Mouse (Mus musculus) liver (tissue): ENCODE measurements at regions not wholly inside any gene's neighbourhood (a gene's known extent, or its start where the extent isn't known, plus 50 kb on each side); places are given as distances from the start of the nearest gene placed in this dataset.

Experiments used
- DNase-seq: peaks from one replicate; pipeline ENCODE4 v3.0.0-alpha.2; 2020; ENCODE audit warnings: mixed read lengths

DNA sequence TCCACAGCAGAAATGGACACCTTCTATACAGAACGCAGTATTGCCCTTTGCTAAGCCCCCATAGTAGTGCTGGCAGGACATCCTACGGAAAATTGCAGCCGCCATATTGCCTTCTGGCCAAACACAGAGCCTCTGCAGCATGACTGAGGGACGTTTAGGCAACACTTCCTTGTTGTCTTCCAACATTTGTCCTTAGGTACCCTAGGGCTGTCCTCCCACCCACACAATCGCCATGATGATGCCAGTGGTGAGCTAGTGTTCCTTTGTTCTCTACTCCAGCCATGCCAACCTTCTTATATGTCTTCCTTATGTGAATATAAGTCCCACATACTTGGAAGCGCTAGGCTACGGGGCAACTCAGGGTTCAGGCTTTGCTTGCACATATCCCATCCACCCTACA is 375.0 kb upstream of the Pik3r1 start:
- no peak for DNase-seq

DNA sequence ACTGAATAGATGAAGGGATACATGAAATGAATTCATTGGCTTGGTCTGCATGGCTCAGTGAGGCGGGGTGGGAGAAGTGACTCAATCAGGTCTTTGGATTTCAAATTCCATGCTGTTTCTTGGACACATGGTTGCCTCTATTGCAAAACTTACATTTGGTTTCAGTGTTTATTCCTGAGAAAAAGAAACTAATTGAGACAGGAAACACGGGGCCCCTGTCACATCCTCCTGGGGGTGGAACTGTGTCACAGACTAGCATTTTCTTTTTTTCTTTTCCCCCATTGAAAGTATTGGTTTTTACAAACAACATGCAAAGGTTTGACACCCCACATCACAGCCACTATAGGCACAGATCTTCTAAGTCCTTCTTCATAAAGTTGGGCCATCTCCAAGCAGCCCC is 375.8 kb upstream of the Pik3r1 start:
- no peak for DNase-seq

DNA sequence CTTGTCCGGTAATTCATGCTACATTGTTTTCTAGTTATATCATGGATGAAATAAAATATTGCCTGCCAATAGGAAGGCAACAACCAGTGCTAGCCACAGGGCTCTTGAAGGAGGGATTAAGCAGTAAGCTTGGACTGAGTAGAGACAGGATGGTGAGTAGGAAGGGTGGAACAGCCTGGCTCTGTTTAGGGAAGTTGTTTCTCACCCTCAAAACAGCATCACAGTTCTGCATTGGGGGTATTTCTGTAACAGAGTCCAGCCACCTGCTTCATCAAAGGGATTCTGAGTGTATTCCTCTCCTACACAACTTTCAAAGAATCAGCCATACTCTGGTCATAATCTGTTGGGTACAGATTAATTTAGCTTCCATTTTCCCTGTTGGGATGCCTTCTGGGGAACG is 380.0 kb upstream of the Pik3r1 start:
- no peak for DNase-seq

DNA sequence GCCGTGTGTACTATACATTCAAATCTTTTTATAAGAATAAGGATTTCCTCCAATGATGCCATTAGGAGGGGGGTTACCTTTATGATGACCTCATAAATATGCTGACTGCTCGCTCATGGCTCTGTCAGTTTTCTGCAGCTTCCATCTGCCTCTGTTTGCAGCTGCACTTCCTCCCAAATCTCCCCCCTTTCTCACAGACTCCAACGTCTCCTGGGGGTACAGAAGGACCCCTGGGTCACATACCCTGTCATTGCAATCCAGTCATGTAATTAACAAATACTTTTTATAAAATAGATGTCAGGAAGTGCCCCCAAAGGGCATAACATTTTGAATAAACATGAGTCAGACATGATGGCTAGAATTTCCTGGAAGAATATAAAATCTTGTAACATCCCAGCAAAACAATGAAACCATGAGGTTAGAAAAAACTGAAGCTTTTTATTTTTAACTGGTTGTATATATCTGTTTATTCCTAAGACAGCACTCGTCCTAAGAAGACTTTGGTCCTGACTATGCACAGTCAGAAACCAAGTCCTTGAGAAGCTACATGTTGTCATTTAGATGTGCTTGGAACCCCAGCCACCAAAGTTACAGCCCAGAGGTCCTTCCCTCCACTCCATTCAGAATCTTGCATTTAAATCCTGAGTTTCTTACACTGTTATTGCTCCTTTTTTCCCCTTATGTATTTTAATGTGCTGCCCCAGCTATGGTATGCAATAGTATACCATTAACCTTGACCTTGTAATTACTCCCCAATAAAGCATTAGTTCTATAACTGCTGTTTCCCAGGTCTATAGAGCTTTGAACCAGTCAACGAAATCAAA is 386.0 kb upstream of the Pik3r1 start:
- no peak for DNase-seq

DNA sequence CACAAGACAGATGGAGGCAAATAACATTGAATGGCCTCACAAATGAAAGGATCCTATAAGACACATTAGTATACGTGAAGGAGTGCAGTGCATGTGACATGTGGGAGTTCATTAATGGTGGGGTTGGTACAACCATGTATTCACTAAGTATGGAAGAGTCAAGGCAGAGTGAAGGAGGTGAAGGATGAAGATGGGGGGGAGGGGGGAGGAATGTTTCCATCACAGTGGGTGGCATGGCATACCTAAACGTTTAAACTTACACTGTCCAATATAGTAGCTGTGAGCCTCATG is 386.5 kb upstream of the Pik3r1 start:
- no peak for DNase-seq

DNA sequence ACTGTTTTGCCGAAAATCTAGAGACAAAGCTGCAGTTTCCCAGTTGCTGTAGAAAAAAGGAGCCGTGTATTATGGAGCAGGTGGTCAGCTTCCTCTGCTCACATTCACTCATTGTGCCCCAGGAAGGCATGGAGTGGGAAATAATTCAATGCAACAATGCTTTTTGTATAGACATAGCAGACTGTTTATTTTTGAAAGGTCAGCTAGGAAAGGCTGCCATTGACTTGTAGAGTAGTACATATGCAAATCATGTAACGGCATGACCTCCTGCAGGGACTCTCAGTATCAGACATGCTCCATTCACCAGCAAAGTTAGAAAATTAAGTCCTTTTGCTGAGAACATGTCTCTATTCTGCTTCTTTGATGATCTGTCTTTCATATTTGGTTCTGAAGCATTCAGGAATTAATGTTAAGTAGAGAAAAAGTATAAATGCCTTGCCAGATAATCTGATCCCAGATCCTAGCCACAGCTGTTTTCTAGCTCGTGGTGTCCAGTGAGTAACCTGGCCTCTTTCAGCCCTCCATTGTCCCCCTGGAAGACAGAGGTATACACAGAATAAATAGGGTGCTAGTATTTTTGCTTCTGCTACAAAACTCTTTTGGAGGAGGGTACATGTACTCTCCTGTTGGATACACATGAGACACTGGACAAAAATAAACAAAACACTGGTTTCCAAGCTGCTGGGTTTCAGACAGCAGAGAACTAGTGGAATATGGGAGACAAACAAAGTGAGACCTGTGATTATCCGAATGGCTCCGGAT is 389.5 kb upstream of the Pik3r1 start:
- DNase-seq, result no peak

DNA sequence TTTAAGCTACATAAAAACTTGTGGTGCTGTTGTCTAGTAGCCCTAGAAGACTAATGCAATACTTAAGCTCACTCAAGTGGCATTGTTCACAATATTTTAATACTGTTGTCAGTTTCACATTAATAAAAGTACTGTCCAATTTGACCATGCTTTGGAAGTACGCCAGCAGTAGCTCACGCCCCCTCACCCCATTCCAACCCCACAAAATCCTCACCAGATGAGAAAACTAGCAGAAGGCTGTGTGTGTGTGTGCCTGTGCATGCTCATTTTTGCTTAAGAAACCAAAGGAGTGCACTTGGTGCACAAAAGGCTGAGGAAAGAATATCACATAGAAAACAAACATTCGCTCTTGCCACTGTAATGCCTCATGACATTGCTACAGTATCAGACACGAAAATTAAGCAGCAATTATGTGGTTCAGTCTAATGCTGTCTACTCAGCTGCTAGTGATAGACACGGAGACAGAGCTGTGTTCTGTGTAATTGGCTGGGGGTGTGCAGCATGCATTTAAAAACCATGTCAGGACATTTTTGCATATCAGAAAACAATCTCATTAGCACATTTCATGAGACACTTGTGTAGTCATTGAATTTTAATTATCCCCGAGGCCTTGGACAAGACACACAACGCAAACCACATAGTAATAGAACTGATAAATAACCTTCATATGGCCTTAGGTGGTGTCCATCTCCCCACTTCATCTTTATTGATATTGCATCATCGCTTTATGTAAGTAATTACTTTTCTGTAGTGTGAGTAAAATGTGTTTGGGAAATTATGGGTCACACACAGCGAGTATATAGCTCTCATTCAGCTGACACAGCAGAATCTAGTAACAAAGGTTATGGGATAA is 405.6 kb upstream of the Pik3r1 start:
- no peak for DNase-seq

DNA sequence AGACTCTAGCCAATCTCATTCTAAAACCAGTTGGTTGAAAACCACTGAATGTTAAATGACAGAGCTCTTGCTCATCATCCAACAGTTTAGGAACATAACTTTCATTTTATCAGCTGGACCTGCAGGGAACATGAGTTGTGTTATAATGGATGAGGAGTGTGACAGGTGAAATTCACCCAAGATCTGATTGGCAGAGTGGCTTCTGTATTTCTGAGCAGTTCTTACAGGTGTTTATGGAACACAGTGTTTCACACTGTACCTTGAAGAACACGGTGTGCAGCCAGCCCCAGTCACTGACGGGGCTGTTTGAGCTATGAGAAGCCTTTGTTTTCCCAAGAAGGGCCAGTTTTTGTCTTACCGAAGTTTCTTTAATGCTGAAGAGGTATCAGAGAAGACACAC is 406.4 kb upstream of the Pik3r1 start:
- no peak for DNase-seq

DNA sequence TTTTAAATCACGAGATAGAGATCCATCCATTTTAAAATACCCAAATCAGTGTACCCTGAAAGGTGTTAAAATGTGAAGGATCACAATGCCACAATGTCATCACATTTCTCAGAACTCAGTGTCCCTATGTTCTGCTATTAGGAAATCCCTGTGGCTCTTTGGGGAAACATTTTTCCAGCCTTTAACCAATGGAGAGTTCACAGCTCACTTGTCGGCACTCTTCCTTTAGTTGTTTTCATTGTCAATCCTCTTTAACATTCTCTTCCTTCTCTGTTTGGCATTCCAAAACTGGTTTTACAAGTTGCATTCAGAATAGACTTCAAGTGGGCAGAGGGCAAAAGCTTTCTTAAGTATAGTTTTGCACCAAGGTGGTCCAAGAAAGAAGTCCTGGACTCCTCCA is 406.9 kb upstream of the Pik3r1 start:
- no peak for DNase-seq

DNA sequence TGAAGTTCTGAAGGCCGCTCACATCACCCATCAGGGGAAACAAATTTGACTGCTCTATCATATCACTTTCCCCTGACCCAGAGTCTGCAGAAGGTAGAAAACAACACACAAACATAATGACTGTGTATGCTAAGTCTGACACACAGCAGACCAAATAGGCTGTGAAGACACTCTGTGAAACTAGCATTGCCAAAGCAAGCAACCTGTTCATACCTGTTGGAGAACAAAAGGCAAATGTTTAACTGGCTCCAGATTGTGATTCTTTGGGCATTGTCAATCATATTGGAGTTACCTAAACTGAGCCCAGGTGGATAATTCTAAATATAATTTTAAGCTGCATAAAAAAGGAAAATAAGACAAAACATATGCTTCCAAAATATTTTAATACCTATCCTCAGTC is 407.4 kb upstream of the Pik3r1 start:
- no peak for DNase-seq

DNA sequence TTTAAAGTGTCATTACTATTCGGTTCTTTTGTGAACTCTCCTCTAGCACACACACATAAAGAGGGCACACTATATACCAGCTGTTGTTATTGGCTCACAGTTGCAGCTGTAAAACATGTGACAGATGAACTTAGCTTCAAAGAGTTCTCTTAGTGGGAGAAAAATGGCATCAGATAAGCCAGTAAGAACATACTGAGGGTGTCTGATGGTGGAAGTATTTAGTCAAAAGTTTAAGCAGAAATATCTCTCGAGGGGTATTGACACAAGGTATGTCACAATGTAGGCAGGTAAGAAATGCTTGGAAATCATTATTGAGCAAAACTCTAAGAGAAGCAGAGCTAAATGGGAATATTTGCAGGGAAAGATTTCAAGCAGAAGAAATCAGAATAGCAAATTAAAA is 408.4 kb upstream of the Pik3r1 start:
- DNase-seq, result no peak

DNA sequence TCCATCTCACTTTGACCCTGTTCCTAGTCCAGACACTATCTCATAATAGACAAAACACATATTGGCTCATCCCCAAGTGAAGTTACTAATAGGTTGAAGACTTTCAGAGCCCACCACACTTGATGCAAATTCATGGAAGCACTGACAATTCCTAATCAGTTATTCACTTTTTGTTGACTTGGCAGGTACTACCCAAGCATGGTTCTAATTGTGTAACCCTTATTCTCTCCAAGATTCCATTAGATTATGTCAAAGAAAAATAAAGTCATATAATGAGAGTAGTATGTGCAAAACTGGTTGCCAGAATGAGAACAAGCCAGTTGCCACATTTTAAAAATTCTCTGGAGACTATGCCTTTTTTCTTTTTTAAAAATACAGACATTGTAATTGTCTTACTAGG is 426.7 kb upstream of the Pik3r1 start:
- DNase-seq, result no peak

DNA sequence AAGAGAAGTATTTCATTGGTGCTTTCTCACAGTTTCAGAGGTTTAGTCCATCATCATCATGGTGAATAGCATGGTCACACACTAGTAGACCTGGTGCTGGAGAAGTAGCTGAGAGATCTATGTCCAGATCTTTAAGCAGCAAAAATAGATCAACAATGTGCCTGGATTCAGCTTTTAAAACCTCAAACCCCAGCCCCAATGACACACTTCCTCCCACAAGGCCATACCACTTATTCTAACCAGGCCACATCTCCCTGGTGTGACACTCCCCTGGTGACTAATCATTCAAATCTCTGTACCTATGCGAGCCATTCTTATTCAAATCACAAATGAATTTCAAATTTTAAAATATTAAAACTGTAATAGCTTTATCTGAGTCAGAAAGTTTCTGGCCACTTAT is 434.3 kb upstream of the Pik3r1 start:
- no peak for DNase-seq

DNA sequence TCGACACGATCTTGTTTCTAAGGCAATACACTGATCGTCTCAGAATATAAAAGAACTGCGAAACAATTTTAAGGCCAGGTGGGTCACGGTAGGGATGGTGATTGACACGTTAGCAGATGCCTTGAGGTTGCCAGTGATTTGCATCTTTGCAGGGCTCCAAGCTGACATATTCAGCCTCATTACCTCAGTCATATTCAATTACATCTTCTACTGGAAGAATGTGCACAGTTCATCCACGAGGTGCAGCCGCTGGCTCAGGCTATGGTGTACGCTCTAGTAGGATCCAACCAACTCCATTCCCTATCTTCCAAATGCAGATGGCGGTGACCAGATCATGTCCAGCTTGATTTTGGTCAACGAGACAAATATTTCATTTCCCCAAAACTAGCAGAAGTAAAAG is 450.5 kb upstream of the Pik3r1 start:
- DNase-seq, result no peak

DNA sequence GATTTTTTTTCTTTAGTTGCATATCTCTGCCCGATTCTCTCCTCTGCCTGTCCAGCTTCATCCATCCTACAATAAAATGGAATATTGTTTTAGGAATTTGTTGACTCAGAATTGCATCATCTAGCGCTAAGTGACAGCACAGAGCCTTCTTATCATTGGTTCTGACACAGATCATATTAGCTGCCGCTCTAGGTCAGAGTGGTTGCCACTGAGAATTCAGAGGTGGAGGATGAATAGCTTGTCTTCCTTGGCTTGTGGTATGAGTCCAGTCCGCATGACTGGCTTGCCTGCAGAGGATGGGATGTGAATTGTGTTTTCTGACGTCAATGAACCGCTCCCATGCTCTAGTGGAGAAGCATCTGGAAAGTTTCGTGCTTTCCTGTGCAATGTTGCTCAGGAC is 462.3 kb upstream of the Cd180 start:
- DNase-seq, result no peak

DNA sequence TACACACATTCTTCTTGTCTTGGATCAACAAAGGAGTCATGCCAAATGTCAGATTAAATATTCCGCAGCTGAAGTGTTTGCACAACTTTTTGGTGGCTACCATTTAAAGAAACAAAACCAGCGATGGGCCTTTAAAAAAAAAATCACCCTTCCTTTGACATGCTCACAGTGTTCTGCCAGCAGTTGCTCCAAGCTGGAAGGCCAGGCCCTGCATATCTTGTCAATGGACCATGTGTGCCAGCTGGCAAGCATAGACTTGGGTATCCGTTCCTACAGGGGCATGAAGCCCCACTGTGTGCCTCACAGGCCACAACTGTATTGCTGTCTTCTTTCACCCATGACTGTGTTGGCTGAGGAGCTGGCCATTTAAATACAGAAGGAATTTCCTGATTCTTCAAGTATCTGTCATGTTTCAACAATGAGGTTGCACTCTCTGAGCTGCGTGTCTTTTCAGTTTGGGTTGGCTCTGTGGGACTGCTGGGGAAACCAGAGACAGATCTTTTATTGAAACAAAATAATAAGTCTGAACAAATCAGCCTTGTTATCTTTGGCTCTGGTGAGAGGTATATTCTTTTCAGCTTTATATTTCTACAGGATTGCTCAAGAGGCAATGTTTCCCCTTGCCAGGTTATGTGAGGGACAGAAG is 460.9 kb upstream of the Cd180 start:
- DNase-seq, result no peak

DNA sequence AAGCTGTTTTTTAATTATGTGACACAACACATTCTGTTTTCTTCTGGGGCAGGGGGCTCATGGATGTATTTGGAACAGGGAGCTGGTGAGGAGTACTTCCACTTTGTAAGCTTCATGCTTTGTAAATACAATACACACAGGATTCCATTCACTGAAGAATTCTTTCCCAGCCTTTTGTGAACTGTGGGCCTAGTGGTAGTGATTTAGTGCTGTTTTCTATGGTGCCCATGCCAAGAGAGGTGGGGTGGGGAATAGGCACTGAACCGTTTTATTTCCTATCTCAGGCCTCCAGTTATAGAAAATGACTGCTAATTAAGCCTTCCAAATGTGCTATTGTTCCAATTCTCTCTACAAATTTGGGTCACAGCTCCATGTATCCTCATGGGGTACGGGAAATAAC is 442.5 kb upstream of the Cd180 start:
- no peak for DNase-seq

DNA sequence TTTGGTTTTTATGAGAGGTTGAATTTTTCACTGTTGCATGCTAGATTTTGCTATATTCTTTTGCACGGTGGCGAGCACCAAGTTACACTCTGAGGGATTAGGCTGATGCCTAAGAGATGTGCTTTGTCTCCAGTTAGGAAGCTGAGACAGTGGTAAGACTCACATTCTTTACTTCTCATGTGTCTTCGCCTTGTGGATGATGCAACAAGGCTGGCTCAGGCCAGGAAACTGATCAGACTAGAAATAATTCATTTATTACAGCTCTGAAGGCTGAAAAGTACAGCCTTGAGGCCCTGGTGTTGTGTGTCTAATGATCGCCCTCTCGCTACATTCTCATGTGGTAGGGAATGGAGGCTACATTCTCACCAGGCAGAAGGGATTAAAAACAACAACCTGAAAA is 441.6 kb upstream of the Cd180 start:
- no peak for DNase-seq

DNA sequence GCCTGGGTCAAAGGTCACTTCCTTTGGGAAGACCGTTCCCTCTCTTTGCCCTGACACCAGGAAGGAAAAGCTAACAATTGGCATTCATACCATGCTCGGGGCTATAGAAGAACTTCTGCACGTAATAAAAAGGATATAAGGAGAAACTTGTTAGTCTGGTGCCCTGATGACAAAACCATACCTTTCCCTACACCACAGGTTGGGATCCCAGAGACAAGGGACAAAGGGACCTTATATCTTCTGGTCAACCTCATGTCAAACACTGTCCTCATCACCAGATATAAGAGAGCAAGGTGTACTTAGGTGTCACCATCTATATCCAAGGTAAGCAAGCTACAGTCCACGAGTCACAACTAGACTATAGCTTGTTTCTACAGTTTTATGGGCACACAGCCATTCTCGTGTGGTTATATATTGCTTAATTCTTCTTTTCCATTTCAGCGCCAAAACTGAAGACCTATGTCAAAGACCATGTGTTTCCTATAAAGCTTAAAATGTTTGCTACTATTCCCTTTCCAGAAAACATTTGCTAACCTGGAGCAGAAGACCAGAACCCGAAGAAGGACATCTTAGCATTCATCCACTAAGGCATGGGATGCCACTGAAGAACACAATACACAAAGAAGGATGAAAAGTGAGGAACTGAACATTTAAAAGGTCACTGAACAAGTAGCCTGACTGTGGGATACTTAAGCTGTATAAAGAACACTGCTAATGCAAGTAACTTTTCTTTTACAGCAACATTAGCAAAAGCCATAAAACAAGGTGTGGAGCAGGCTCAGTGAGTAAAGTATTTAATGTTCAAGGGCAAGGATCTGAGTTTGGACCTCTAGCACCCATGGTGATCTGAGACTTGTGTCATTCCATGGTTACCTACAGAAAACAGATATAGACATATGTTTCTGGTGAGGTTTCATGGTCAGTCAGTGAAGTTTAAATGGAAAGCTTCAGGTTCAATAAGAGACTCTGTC is 437.7 kb upstream of the Cd180 start:
- DNase-seq, result no peak

DNA sequence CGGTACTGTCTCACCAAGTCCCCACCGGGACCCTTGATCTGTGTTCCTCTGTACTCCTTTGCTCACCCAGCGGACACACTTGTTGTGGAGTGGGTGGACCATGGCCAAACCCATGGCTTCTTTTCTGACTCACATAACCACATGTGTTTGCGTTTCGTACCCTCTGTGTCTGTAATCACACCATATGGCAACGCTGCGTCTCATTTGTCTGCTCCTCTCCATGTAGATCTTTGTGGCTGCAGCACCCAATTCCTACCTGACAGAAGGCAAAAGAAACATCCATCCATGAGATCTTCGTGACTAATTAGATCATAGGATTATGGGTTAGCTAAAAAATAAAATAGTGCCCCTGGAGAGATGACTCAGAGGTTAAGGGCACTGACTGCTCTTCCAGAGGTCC is 435.2 kb upstream of the Cd180 start:
- no peak for DNase-seq

DNA sequence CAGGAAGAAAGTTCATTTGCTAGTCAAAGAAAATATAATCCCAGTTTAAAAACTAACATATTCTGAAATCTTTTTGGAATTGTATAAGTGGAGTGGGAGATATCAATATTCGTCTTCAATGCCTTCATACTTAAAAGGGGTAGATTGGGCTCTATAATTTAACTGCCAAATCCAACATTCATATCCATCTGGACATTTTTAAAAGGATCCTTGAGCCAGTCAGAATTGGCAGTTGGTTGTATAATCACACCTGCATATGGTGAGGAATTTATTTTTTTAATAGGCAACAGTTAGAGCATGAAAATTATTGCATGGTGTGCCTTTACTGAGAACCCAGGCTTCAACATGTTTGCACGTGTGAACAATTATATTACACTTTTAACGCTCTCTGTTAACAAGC is 419.5 kb upstream of the Cd180 start:
- no peak for DNase-seq

DNA sequence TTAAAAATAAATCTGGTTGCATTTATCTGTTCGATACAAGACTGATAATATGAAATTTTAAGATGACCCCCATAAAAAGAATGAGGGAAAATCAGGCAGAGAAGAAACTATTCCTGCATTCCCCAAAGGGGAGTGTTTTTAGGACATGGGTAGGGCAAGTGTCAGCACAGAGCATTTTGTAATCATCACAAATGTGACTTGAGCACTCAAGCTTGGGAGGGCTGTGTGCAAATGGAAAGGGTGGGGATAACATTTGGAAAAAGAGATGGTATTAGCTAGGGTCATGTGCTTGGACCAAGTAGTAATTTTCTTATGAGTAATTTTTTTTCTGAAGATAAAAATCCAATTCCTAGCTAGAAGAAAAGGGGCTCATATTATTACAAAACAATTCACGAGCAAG is 418.1 kb upstream of the Cd180 start:
- no peak for DNase-seq
